In genomic region chr2:91068872-91069165, GRCm38 (mm10) we compare ENCODE assay signal across 9 mouse cellular contexts. TPM values are rescaled to one million over a fixed set of nuclear protein-coding genes. Genes with fewer than 3 reads are reported as not detected.
DNase-seq lines count a peak whose midpoint lies in the region; ATAC-seq and TF ChIP-seq lines count a peak whose summit lies in the region.
"Had no signal": no experiment of that assay in that cellular context is flagged by ENCODE, and none has a peak within 500 bp of the region (broad histone marks: within the 10 kb centered on the region; RNA-seq: fewer than 3 reads in every experiment).

No protein-coding gene starts in this region.

- H3K27ac ChIP-seq in heart, embryonic 15.5 days: peak overlapping the region; percentile 93
- H3K27ac ChIP-seq in heart, postnatal 0 days (ENCODE audit: low read depth): peak overlapping the region; percentile 94
- no peak overlapping the region for H3K27ac ChIP-seq in midbrain, embryonic 10.5 days (replicated peaks)

- H3K27me3 ChIP-seq in heart, embryonic 15.5 days: no peaks in the 10 kb centered on the region
- H3K27me3 ChIP-seq in Patski: no peaks in the 10 kb centered on the region
- H3K27me3 ChIP-seq in heart, postnatal 0 days (ENCODE audit: control insufficient read depth, insufficient read depth, low read length): no peaks in the 10 kb centered on the region
- H3K27me3 ChIP-seq in midbrain, embryonic 10.5 days (ENCODE audit: low read depth, poor library complexity, severe bottlenecking): 0 out of 2 replicates have a peak, but pooled peaks cover 5% of the 10 kb centered on the region

- peak overlapping the region; percentile 82 for H3K4me3 ChIP-seq in heart, embryonic 15.5 days
- H3K4me3 ChIP-seq in heart, postnatal 0 days (ENCODE audit: low read depth, low read length): peak overlapping the region; percentile 80
- H3K4me3 ChIP-seq in midbrain, embryonic 10.5 days: peak overlapping the region; percentile 65

- CTCF ChIA-PET in Patski (lab: Charles Lee): interaction anchor here (1.6 to 2.9 kb wide), 2 partner anchors 27 to 202 kb away, joined by 3 to 10 read pairs; no protein-coding TSS in a partner anchor

- no peaks in the 10 kb centered on the region for H3K9me3 ChIP-seq in heart, embryonic 15.5 days (replicated peaks)
- H3K9me3 ChIP-seq in heart, postnatal 0 days (replicated peaks; ENCODE audit: control insufficient read depth, low read length): no peaks in the 10 kb centered on the region
- no peaks in the 10 kb centered on the region for H3K9me3 ChIP-seq in midbrain, embryonic 10.5 days (replicated peaks)

- peaks cover 21% of the 10 kb centered on the region for H3K36me3 ChIP-seq in heart, embryonic 15.5 days
- peaks cover 15% of the 10 kb centered on the region for H3K36me3 ChIP-seq in heart, postnatal 0 days (replicated peaks; ENCODE audit: control insufficient read depth, insufficient read depth, low read length)
- peaks cover 31% of the 10 kb centered on the region for H3K36me3 ChIP-seq in midbrain, embryonic 10.5 days

- POLR2A ChIA-PET in Patski (lab: Charles Lee): interaction anchor here (0.9 to 2.0 kb wide), 3 partner anchors 9 to 203 kb away, joined by 3 to 11 read pairs (median 3); no protein-coding TSS in a partner anchor

- peak overlapping the region; percentile 87 for H3K4me2 ChIP-seq in heart, embryonic 15.5 days
- peak overlapping the region; percentile 77 for H3K4me2 ChIP-seq in heart, postnatal 0 days (ENCODE audit: low read depth, low read length)

- H3K4me1 ChIP-seq in heart, embryonic 15.5 days (replicated peaks): peaks cover 38% of the 10 kb centered on the region
- peaks cover 30% of the 10 kb centered on the region for H3K4me1 ChIP-seq in heart, postnatal 0 days (ENCODE audit: control insufficient read depth, insufficient read depth)
- H3K4me1 ChIP-seq in midbrain, embryonic 10.5 days: peaks cover 35% of the 10 kb centered on the region

- no peak for TF ChIP-seq CTCF in Patski (IDR thresholded peaks at IDR 0.05)
- TF ChIP-seq CTCF in heart, postnatal 0 days (IDR thresholded peaks at IDR 0.05; ENCODE audit: low read depth): no peak

- in situ Hi-C loops in Patski (cut with MboI; ENCODE audit: low pct_unique_long_range_greater_than_20kb): no loop called here

- peak overlapping the region; percentile 82 for H3K9ac ChIP-seq in heart, embryonic 15.5 days
- H3K9ac ChIP-seq in heart, postnatal 0 days (replicated peaks; ENCODE audit: low read depth, low read length): peak overlapping the region; percentile 81; the same call in 1 of the 2 replicates

- no peak for ATAC-seq in heart, embryonic 15.5 days (replicated peaks; ENCODE audit: insufficient number of reproducible peaks, insufficient read depth, low FRiP score, low read depth)
- peak; percentile 28 for ATAC-seq in Patski
- ATAC-seq in heart, postnatal 0 days (ENCODE audit: insufficient read depth, low read depth): no peak
- ATAC-seq in frontal cortex, adult (ENCODE audit: low TSS enrichment): no peak
- ATAC-seq in activated CD4-positive, CD25-positive, alpha-beta regulatory T cell, adult 4 months: no peak

- DNase-seq in heart, postnatal 4 days: no peak
- no peak for DNase-seq in Patski (ENCODE audit: low read depth, low spot score)
- no peak for DNase-seq in heart, postnatal 0 days (ENCODE audit: low spot score)
- DNase-seq in midbrain, embryonic 10.5 days (ENCODE audit: low spot score): no peak
- no peak for DNase-seq in adrenal gland, postnatal 36 days
- DNase-seq: right cerebral cortex, postnatal 14 days had no signal

- 39% methylated on average over 6 of the region's 6 CpGs for WGBS in heart, embryonic 15.5 days
- 39% methylated on average over 6 of the region's 6 CpGs for WGBS in heart, postnatal 0 days
- whole genome bisulfite sequencing in midbrain, embryonic 10.5 days: 47% methylated on average over 6 of the region's 6 CpGs

- TF ChIP-seq EP300 in heart, postnatal 0 days (IDR thresholded peaks at IDR 0.05; ENCODE audit: low read depth): no peak

RNA-seq across cellular contexts. Expression of gene Slc39a13, which starts 1.4 kb away (rescaled TPM):
- 53.5 and 63.2 TPM in 2 replicates for polyA plus RNA-seq in heart, embryonic 15.5 days (2015; fragmentation: Nextera tagmentation; extraction: Ambion mirVana)
- 10 to 100 TPM; 32.6 to 36.8 TPM for total RNA-seq in heart, postnatal 4 days (2021)
- polyA plus RNA-seq in Patski (2021): 148 TPM
- 67.0 and 105 TPM in 2 replicates for total RNA-seq in heart, postnatal 0 days (2014; rRNA removed; ENCODE audit: low replicate concordance)
- polyA plus RNA-seq in heart, postnatal 0 days (2015; fragmentation: Nextera tagmentation; extraction: Ambion mirVana): 37.9 and 40.8 TPM in 2 replicates
- 20.5 and 26.3 TPM in 2 replicates for polyA plus RNA-seq in midbrain, embryonic 10.5 days (2016; fragmentation: Nextera tagmentation; extraction: Ambion mirVana)
- total RNA-seq in adrenal gland, postnatal 36 days (2021): 10 to 100 TPM; 24.2 to 31.9 TPM
- 10 to 100 TPM; 15.6 to 21.8 TPM for polyA plus RNA-seq in activated CD4-positive, CD25-positive, alpha-beta regulatory T cell, adult 4 months (2017; shearing (Covaris generic))

RNA-seq across cellular contexts. Expression of gene Spi1, which starts 13.4 kb away (rescaled TPM):
- polyA plus RNA-seq in heart, embryonic 15.5 days (2015; fragmentation: Nextera tagmentation; extraction: Ambion mirVana): 3.9 and 8.6 TPM in 2 replicates
- 1 to 10 TPM; 2.7 to 3.5 TPM for total RNA-seq in heart, postnatal 4 days (2021)
- 1.1 TPM for polyA plus RNA-seq in Patski (2021)
- total RNA-seq in heart, postnatal 0 days (2014; rRNA removed; ENCODE audit: low replicate concordance): 2.5 and 21.3 TPM in 2 replicates
- 3.1 and 3.2 TPM in 2 replicates for polyA plus RNA-seq in heart, postnatal 0 days (2015; fragmentation: Nextera tagmentation; extraction: Ambion mirVana)
- 3.6 and 5.6 TPM in 2 replicates for polyA plus RNA-seq in midbrain, embryonic 10.5 days (2016; fragmentation: Nextera tagmentation; extraction: Ambion mirVana)
- 1 to 10 TPM; 3.0 to 7.6 TPM for total RNA-seq in adrenal gland, postnatal 36 days (2021)
- not detected for polyA plus RNA-seq in activated CD4-positive, CD25-positive, alpha-beta regulatory T cell, adult 4 months (2017; shearing (Covaris generic))

RNA-seq across cellular contexts. Expression of gene Psmc3, which starts 15.0 kb away (rescaled TPM):
- 227 and 228 TPM in 2 replicates for polyA plus RNA-seq in heart, embryonic 15.5 days (2015; fragmentation: Nextera tagmentation; extraction: Ambion mirVana)
- 100 to 1,000 TPM; 240 to 248 TPM for total RNA-seq in heart, postnatal 4 days (2021)
- polyA plus RNA-seq in Patski (2021): 276 TPM
- 172 and 264 TPM in 2 replicates for total RNA-seq in heart, postnatal 0 days (2014; rRNA removed; ENCODE audit: low replicate concordance)
- polyA plus RNA-seq in heart, postnatal 0 days (2015; fragmentation: Nextera tagmentation; extraction: Ambion mirVana): 296 and 300 TPM in 2 replicates
- polyA plus RNA-seq in midbrain, embryonic 10.5 days (2016; fragmentation: Nextera tagmentation; extraction: Ambion mirVana): 363 TPM in 2 replicates
- 100 to 1,000 TPM; 193 to 228 TPM for total RNA-seq in adrenal gland, postnatal 36 days (2021)
- 100 to 1,000 TPM; 196 to 209 TPM for polyA plus RNA-seq in activated CD4-positive, CD25-positive, alpha-beta regulatory T cell, adult 4 months (2017; shearing (Covaris generic))

RNA-seq across cellular contexts. Expression of gene Rapsn, which starts 33.4 kb away (rescaled TPM):
- 27.4 and 33.7 TPM in 2 replicates for polyA plus RNA-seq in heart, embryonic 15.5 days (2015; fragmentation: Nextera tagmentation; extraction: Ambion mirVana)
- total RNA-seq in heart, postnatal 4 days (2021): 10 to 100 TPM; 19.3 to 23.3 TPM
- 1.2 TPM for polyA plus RNA-seq in Patski (2021)
- total RNA-seq in heart, postnatal 0 days (2014; rRNA removed; ENCODE audit: low replicate concordance): 50.0 and 62.0 TPM in 2 replicates
- 29.4 and 32.6 TPM in 2 replicates for polyA plus RNA-seq in heart, postnatal 0 days (2015; fragmentation: Nextera tagmentation; extraction: Ambion mirVana)
- 1.7 and 2.0 TPM in 2 replicates for polyA plus RNA-seq in midbrain, embryonic 10.5 days (2016; fragmentation: Nextera tagmentation; extraction: Ambion mirVana)
- 1 to 10 TPM; 1.5 to 2.3 TPM for total RNA-seq in adrenal gland, postnatal 36 days (2021)
- 1 to 10 TPM; 5.3 to 5.6 TPM for polyA plus RNA-seq in activated CD4-positive, CD25-positive, alpha-beta regulatory T cell, adult 4 months (2017; shearing (Covaris generic))

RNA-seq across cellular contexts. Expression of gene Mybpc3, which starts 49.1 kb away (rescaled TPM):
- polyA plus RNA-seq in heart, embryonic 15.5 days (2015; fragmentation: Nextera tagmentation; extraction: Ambion mirVana): 909 and 937 TPM in 2 replicates
- 1,000 to 10,000 TPM; 1,781 to 1,857 TPM for total RNA-seq in heart, postnatal 4 days (2021)
- not detected for polyA plus RNA-seq in Patski (2021)
- 2,256 and 2,313 TPM in 2 replicates for total RNA-seq in heart, postnatal 0 days (2014; rRNA removed; ENCODE audit: low replicate concordance)
- 1,065 and 1,207 TPM in 2 replicates for polyA plus RNA-seq in heart, postnatal 0 days (2015; fragmentation: Nextera tagmentation; extraction: Ambion mirVana)
- polyA plus RNA-seq in midbrain, embryonic 10.5 days (2016; fragmentation: Nextera tagmentation; extraction: Ambion mirVana): 0.02 TPM in 1 of 2 replicates, not detected in the other
- not detected for total RNA-seq in adrenal gland, postnatal 36 days (2021)
- not detected for polyA plus RNA-seq in activated CD4-positive, CD25-positive, alpha-beta regulatory T cell, adult 4 months (2017; shearing (Covaris generic))
